Mouse (Mus musculus) retina, embryonic 14.5 days (tissue): Measurements from ENCODE around the gene Cd36.
"Not testable (repeated sequence)": the region's sequence is repeated elsewhere in the genome, so short reads cannot be mapped to it uniquely, and the experiment has no call there.

ENCODE experiments used
- DNase-seq: peaks from one replicate; pipeline ENCODE4 v3.0.0-alpha.2; 2015; ENCODE audit warnings: low spot score

Cd36 gene

DNA sequence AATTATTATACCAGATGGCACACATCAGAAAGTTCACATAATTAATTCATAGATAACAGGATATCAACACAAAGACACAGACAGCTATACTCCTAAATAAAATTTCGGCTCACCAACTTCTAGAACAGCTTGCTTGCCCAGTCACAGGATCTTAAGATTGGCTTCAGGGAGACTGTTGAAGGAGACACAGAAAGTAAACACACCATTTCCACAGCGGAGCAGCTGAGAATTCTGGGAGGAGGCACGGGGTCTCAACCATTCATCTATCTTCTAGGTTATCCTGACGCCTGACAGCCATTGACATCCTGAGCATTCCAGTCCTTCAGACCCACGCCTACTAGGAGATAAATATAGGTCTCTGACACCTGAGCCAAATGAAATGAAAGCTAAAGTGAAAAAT, at the start of gene Cd36:
Cd36 (minus strand) TSS at position 204 of the 400 bp plus-strand sequence.
- no peak for DNase-seq

DNA sequence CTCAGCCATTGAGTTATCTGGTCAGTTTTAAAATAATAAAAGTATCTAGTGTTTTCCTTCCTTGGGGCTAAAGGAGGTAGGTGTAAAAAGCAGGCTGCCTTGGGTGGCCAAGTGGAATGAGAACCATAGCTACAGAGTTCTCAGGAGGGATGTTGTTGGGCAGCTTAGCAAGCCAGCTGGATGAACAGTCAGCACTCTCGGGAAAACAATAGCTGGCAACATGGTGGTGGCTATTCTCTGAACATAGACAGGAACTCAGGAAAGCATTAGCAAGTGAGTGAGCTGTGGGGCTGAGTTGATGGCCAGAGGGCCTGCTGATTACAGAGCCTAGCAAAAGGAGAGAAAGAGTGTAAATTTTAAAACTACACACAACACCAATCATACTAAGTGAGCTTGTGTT, 45.9 kb upstream of the Cd36 start:
- DNase-seq: no peak

DNA sequence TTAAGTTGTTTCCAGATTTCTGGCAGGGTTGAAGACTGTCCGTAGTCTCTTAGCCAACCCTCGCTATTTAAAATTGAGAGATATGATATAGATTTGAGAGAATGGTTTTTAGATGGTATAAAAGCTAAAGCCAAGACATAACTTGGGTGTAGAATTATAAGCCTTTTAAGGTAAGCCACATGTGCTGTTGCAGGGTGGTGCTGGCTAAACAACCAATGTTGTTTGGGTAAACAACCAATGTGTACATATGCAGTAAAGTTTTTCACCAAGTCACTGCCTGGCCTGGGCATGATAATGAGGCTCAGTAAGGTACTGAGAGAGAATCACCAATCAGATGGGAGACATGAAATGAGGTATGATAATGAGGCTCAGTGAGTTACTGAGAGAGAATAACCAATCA, 43.0 kb upstream of the Cd36 start:
- DNase-seq: not testable (repeated sequence)

DNA sequence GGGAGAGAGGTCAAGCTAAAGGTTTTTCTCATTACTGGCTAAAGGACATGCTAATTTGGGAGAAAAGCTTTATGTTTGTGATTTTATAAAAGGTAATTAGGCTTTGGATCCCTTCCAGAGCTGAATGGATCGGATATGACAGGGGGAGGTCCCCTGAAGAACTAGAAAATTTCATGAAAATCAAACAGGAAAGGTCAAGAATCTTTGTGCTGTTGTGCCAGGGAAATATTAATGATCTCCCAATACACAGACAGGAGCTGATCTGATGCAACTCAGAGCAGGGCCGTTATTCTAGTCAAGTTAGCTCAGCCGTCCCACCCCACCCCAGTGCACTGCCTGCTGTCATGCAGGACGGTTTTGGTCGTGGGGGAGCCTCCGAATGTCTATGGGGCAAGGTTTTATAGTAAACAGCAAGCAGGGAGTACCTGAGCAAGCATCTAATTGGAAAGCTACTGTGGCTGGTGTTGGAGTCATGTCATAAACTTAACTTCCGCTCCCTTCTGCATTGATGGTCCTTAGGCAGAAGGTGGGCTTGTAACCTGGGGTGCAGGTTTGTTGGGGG, 40.5 kb upstream of the Cd36 start:
- DNase-seq: peak; percentile 8

DNA sequence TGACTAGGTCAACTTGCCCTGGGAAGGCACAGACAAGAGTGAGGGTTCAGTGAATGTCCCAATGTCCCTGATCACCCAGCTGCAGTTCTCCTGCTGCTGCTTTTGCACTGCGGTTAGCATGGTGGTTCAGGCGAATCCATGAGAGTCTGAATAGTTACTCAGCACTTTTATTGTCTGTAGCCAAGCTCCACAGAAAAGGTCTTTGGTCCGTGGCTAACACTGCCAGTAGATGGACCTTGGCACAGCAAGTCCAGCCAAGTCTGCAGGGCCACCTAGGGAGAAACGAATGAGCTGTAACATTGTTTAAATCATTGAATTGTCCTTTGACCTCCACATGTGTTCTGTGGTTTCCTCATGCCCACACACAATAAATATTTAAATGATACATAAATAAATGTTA, 39.9 kb upstream of the Cd36 start:
- peak; percentile 9 for DNase-seq

DNA sequence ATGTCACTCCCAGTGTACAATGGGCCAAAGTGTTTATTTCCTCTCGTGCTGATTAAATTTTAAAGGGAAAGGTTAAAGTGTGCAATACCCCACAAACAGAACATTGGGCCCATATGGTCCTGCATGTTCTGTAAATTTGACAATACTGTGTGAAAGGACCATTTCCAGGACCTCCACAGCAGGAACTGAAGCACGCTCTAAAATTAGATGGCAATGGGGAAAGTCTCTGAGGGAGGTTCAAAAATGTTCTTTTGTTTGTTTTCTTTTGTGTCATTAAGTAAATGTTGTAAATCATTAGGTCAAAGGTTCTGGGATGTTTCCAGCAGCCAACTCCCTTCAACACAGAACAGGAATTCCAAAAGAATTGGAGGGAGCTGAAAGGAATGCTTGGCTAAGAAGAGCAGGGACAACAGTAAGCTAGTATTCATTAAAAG, 35.5 kb upstream of the Cd36 start:
- DNase-seq: no peak

DNA sequence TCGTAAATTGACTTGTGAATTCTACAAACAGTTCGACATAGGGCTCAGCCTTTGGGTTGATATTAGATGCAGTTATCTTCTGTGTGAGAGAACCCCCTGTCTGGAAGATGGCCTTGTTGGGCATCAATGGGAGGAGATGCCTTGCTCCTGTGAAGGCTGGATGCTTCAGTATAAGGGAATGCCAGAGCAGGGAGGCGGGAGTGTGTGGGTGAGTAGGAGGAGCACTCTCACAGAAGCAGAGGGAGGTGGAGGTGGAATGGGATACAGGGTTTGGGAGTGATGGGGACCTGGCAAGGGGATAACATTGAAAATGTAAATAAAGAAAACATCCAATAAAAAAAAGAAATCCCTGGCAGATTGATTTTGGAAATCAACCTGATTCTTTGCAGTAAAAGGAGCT, 35.0 kb upstream of the Cd36 start:
- no peak for DNase-seq

DNA sequence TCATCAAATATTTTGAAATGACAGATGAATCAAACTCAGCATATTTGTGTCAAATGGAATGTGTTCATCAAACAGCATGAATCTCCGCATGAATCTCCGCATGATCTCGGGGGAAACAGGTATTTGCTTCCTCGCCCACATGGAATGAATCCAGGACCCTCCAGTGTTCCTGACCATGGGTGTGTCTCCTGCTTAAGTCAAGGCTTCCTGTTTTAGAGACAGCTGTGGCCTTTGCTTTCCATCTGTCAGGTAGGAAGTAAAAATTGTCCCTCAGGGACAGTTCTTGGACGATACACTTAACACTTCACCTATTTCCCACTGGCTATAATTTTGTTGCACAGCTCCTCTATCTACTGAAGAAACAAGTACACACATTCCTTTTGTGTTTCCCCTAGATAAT, 30.4 kb upstream of the Cd36 start:
- DNase-seq: no peak

DNA sequence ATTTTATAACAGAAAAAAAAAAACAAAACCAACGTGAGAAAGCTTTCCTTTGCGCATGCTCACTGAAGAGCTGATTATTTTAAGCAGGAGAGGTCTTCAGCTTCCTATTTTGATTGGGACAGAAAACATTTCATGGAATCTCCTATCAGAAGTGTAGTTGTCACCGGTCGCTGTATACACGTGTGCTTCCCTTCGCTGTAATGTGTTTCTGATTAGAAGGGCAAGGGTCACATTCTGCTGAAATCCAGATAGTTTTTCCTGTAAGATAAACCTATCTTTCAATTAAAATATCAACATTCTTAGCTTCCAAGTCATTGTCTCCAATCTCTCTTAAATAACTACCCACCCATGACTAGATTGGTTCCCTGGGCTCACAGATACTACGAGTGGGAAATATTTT, 16.2 kb upstream of the Cd36 start:
- DNase-seq: no peak

DNA sequence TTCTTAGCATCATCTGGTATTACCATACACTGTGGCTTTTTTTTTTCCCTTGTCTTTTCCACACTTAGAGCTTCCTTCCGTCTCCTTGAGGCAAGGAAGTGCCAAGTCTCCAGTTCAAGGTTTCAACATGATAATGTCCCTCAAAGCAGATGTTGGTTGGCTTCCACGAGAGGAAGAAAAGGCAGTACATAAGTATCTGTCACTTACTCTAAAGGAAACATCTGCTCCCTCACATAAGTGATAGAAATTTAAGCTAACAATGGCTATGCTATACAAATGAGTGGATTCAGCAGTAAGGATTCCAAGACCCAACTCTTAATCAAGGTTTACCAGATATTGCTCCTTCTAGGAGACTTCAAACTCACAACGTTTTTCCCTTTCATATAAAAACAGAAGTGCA, 10.3 kb upstream of the Cd36 start:
- no peak for DNase-seq

DNA sequence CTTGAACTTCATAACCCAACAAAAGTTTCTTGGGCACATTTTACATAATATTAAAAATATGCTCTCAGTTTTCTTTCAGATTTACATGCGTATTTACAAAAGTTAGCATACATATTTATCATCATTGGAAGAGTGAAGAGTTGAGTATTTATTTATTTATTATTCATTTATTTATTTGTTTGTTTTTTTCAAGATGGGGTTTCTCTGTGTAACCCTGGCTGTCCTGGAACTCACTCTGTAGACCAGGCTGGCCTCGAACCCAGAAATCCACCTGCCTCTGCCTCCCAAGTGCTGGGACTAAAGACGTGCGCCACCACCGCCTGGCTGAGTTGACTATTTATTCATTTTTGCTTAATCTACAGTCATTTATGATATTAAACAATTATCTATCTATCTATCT, 9.0 kb upstream of the Cd36 start:
- DNase-seq: not testable (repeated sequence)

DNA sequence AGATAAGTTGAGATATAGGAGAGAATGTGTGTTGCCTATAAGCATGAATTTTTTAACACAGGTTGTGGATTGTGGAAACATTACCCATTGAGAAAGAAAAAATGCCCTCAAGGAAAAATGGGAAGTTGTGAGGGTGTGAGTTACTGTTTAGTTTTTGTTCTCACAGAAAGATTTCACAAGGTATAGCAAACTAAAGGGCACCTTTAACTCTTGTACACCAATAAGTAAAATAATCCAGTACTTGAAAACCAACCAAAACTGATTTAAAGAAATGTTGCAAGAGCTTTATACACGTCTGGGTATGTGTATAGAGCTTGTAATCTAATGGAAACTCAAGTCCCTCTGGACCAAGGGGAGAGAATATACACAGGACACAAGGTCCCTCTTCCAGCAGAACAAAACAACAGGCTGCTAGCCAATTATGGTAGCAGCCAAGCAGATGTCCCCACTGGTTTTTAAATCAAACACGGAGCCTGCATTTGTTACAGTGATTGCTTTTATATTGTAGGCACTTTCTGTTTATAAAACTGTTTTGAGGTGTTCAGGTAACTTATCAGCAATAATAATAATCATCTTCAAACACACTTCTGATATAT, 5.1 kb upstream of the Cd36 start:
- DNase-seq: no peak

DNA sequence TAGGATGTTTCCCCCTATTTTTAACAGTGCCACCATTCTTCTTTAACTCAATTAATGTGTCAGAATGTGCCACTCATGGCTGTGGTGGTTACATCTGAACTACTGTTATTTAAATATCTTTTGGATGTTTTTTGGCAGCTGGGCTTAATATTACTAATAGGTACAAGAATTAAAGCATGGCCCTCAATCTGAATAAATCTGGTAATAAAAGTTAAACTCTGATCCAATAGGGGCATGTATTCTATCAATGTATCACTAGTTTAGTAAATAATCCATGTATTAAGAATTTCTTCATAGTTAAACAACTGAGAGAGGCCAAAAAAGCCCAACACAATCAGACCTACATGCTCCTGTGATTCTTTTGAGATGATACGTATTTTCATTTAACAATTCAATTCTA, 690 bp upstream of the Cd36 start:
- no peak for DNase-seq

DNA sequence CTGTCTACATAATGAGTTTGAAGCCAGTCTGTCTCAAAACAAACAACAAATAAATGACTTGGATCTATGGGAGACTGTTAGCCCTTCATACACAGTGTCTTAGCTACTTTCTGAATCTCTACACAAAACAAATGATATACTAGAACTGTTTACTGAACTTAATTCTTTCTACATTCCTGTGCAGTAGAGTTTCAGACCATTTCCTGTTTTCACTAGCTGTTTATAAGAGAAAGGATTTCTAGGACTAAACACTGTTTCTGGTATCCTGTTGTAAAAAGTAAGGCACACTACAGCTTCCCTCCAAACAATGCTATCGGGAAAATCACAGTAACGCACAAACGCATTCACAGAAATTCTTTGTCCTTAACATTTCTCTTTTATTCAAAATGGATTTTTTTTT, 2.2 kb downstream of the Cd36 start:
- DNase-seq: no peak

DNA sequence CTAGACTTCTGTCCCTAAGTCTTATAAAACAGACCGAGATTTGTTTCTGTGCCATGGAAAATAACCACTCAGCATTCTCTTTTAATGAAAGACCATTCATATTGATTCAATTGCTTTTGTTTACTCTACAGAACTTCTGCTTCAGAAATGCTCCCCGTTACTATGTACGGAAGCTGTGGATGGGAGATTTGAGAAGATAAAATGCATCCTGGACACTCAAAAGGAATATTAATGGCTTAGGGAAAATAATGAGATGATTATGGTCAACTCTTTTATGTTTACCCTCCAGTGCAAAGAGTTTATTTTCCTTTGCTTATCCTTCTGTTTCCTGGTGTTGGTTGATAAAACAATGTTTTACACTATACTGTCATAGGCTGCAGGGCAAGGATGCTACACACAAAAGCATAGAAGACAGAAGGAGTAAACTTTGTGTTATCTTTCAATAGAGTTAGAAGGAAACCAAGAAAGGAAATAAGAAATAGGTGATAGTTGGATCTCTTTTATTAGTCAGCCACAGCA, 5.2 kb downstream of the Cd36 start:
- no peak for DNase-seq

DNA sequence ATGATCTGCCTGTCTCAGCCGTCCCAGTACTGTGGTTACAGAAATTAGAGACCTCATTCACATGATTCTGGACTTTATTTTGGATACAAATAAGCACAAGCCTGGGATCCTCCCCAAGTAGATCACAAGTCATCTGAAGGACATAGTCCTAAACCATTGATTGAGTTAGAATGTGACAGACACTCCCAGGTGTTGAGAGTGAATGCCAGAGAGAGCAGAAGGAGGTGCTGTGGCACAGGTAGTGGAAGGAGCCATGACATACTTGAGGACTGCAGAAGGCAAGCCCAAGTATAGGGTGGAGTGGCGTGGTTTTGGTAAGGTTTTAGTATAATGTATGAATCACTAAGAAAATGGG, 7.1 kb downstream of the Cd36 start:
- DNase-seq: no peak

DNA sequence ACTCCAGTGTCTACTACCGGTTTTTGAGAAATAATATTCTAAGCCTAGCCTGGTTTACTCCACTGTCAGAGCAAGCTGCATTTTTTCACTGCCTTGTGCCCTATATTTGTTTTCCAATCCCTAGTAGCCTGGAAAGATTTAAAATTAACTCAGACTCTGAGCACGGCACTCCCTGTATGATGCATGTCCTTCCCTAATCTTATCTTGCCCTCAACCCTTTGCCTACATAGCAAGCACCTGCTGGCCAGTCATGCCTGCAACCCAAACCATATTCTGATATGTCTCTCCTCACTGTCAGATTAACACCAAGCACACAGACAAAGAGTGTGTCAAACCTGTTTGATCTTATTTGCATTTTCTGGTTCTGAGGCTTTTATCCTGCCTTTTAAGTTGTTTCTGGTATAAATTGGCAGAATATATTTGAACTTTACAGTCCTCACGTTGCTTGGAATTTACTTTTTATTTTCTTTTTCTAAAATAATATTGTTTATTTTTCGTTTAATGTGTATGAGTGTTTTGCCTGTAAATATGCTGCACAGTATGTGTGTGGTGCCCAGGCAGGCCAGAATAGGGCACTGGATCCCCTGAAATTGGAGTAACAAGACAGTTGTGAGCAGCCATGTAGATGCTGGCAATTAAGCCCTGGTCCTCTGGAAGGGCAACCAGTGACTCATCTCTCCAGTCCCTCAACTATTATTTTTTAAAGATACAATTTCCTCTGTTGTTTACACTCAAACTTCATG, 7.6 kb downstream of the Cd36 start:
- no peak for DNase-seq

DNA sequence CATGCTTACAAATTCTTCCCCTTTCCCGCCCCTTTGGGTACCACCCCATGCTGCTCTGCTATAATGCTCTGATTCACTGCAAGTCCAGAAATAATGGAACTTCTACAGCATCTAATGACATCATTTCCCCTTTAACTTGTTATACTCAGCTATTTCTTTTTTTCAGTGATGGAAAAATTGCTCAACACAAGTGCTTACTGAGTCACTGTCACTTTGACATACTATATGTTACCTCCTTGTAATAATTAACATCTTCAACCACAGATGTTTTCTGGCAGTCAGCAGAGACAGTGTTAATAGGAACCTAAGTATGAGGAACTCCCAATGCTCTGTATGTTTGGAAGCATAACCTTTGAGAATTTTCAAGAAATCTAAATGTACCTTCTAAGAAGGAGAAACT, 8.7 kb downstream of the Cd36 start:
- no peak for DNase-seq

DNA sequence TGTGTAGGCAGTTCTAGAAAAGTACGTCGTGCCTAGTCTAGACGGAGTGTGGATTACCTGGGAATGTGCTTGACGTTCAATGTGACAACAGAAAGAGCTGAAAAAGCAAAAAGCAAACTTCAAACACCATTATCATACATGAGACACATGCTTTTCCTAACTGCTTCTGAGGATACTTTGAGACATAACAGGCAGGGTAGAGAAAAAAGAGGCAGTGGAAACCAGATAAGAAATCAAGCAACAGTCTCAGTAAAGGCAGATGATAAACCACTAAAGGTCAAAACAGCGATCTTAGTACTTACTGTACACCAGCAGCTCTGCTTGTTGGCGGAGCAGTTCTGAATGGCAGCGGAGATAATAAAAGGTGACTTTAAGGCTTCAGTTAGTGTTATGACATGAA, 11.6 kb downstream of the Cd36 start:
- DNase-seq: no peak

DNA sequence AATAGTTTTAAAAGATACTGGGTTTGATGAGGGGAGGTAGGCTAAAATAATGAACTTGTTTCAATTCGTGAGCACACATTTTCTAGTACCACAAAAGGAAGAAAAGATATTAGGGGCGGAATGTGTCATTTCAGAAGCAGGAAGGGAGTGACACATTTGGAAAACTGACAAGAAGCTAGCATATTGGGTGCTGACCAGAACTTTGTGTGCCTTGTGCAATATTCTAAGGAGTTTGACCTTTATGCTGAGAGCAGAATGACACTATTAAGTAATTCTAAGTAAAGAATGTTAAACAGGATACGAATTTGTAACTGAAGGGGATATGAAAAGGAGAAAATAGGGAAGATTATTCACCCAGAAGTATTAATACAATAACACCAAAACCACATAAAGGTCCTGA, 12.0 kb downstream of the Cd36 start:
- DNase-seq: no peak

DNA sequence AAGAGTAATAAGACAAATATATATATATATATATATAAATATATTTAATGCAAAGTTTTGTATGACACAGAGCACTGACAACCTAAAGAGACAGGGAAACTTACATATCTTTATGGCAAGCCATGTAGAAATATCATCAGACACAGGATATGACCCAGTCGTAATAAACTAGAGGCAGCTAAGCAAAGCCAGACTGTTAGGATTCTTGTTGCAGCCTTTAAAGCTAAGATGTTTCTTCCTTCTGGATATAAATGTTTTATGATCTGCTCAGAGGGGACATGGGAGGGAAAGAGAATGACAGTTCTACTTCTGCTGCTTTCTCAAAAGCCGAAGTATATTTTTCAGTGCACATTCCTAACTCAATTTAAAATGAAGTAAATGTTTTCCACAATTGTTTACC, 14.3 kb downstream of the Cd36 start:
- no peak for DNase-seq

DNA sequence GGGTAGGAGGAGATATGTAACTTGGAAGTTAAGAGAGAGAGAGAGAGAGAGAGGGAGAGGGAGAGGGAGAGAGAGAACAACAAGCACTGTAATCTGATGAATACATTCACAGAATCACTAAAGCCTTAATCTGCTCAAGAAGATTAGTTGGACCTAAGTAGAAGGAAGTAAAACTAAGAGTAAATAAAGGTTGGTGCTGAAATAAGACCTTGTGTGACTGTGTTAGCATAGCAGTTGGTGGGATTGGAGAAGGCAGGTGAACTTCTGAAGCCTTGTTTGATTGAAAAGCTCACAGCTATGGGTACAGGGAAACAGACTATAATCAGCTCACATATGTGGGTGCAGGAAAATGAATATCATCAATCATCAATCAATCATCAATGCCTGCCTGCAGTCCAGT, 23.2 kb downstream of the Cd36 start:
- no peak for DNase-seq

DNA sequence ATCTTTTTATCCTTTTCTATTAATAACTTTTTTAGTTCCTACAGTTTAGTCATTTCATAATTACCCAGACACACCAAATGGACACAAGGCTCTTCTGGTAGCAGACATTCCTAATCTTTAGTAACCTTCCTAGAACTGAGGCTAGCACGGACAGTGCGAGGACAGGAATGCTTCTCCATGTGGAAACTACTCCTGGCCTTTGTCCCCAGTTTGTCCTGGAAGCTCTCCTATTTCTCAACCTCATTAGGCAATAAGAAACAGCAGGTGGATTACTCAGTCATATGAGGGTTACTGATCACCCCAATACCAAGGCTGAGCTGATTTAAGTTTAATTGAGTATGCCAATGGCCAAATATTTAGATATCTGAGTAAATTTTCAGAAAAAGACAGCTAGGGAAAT, 25.5 kb downstream of the Cd36 start:
- DNase-seq: no peak

DNA sequence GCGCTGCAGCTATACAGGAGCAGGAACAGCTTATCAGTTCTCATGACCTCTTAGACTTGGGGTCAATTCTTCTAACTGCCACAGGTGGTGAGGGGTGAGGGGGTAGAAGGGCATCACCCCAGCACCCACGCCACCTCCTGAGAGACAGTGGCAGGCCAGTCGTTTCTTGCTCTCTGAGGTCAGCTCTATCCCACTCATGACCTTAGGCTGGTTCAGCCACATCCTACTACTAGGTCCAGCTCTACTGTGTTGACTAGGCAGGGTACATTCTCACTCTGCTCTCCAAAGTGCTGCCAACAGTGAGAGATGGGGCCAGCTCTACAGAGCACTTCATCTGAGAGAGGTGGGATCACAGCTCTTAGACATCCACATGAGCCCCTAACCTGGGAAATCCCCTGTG, 30.2 kb downstream of the Cd36 start:
- DNase-seq: no peak
